10 mouse cellular contexts compared by ENCODE assay signal in the genomic region with DNA sequence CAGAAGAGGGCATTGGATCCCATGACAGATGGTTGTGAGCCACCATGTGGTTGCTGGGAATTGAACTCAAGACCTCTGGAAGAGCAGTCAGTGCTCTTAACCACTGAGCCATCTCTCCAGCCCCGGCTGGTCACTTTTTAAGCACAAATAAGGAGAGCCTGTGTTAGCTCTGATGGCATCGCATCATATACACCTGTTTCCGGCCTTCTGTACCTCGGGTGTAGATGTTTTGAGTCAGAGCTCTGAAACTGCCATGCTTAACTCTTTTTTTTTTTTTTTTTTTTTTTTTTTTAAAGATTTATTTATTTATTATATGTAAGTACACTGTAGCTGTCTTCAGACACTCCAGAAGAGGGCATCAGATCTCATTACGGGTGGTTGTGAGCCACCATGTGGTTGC. TPM values are rescaled to one million over a fixed set of nuclear protein-coding genes. Genes with fewer than 3 reads are reported as not detected.
"Had no signal": no experiment of that assay in that cellular context is flagged by ENCODE, and none has a peak within 500 bp of the region (broad histone marks: within the 10 kb centered on the region; RNA-seq: fewer than 3 reads in every experiment).

No protein-coding gene starts in this region.

RNA-seq across cellular contexts. Expression of gene Gm17349, which starts 21.7 kb away (rescaled TPM):
- polyA plus RNA-seq: intestine, embryonic 16.5 days; kidney, embryonic 15.5 days; large intestine, adult 2 months; limb, embryonic 15.5 days; liver, embryonic 16.5 days; lung, embryonic 16.5 days; midbrain, embryonic 15.5 days; neural tube, embryonic 15.5 days; stomach, embryonic 16.5 days; thymus, postnatal 0 days had no signal
